Mouse (Mus musculus): ENCODE results near the gene B3galt4.

DNA sequence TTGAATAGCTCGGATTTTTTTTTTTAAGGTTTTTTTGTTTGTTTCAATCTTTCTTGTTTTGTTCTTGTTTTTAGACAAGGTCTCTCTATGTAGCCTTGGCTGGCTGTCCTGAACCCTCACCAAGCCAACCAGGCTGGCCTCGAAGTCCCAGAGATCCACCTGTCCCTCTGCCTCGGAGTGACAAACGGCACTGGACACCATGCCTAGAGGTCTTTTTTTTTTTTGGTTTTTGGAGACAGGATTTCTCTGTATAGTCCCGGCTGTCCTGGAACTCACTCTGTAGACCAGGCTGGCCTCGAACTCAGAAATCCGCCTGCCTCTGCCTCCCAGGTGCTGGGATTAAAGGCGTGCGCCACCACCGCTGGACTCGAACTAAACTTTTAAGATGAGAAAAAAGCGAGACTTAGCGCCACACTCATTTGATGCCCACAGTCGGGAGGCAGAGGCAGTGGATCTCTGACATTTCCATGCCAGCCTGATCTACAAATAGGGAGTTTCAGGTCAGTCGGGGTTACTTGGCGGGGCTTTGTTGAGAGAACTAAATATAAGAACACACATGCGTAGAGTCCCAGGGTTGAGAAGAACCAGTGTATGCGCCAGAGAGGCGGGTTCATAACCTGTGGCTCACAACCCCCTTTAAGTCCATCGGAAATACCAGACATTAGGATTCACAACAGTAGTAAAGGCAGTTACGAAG is 22.9 kb downstream of the B3galt4 start:
- TF ChIP-seq ZC3H11A (IDR thresholded peaks at IDR 0.05; ENCODE audit: borderline replicate concordance, low read depth, low read length) = no peak
- TF ChIP-seq MAFK (IDR thresholded peaks at IDR 0.05; ENCODE audit: insufficient read depth, low read depth, low read length) = no peak
- no peak for TF ChIP-seq ZNF384 (IDR thresholded peaks at IDR 0.05; ENCODE audit: low read depth, low read length)

Measured in ES-E14 (cell line).